Mouse (Mus musculus) neutrophil, adult 83 days (primary cell): ENCODE measurements around the gene Pramel5. TPM values are rescaled to one million over a fixed set of nuclear protein-coding genes. Genes with fewer than 3 reads are reported as not detected.

ENCODE experiments used
- total RNA-seq, 2 experiments: library from RNA; stranded (reverse); gene quantifications; one replicate each; pipeline ENCODE4 v1.2.4; 2023

Gene Pramel5
- not detected for total RNA-seq

GRCm38 (mm10) chr4:144280388-144280787, at the start of gene Pramel5:
Gene Pramel5, minus strand, starts transcription at chr4:144280488.

GRCm38 (mm10) chr4:144329949-144330348, 49.7 kb upstream of the Pramel5 start, which contains the start of gene Gm13128:
Gene Gm13128, plus strand, starts transcription at chr4:144330249.

Other genes with a start within 250 kb of the Pramel5 start
- not detected for gene Pramel4, start 221.4 kb downstream of the Pramel5 start, total RNA-seq
- gene Gm13102, start 174.0 kb downstream of the Pramel5 start, total RNA-seq, result not detected
- not detected for gene Oog3, start 117.8 kb downstream of the Pramel5 start, total RNA-seq
- not detected for gene Oog2, start 89.8 kb downstream of the Pramel5 start, total RNA-seq
- not detected for gene C87977, start 67.2 kb downstream of the Pramel5 start, total RNA-seq
- not detected for gene Gm13128, start 49.8 kb upstream of the Pramel5 start, total RNA-seq
- gene Gm13119, start 77.5 kb upstream of the Pramel5 start, total RNA-seq, result not detected
- not detected for gene Pramef20, start 97.4 kb upstream of the Pramel5 start, total RNA-seq
- not detected for gene Pramef12, start 128.0 kb upstream of the Pramel5 start, total RNA-seq
- not detected for gene 1700012P22Rik, start 158.3 kb upstream of the Pramel5 start, total RNA-seq
- gene Gm9944, start 172.8 kb upstream of the Pramel5 start, total RNA-seq, result not detected
- not detected for gene Aadacl3, start 183.3 kb upstream of the Pramel5 start, total RNA-seq
- gene 9430007A20Rik, start 239.3 kb upstream of the Pramel5 start, total RNA-seq, result not detected